Mouse (Mus musculus): ENCODE measurements around the gene Ifi214. TPM values are rescaled to one million over a fixed set of nuclear protein-coding genes. Genes with fewer than 3 reads are reported as not detected.
"Not testable (repeated sequence)": the region's sequence is repeated elsewhere in the genome, so short reads cannot be mapped to it uniquely, and the experiment has no call there.

Ifi214 gene
- polyA plus RNA-seq, 1 experiment from 2014 or later, result not detected

DNA sequence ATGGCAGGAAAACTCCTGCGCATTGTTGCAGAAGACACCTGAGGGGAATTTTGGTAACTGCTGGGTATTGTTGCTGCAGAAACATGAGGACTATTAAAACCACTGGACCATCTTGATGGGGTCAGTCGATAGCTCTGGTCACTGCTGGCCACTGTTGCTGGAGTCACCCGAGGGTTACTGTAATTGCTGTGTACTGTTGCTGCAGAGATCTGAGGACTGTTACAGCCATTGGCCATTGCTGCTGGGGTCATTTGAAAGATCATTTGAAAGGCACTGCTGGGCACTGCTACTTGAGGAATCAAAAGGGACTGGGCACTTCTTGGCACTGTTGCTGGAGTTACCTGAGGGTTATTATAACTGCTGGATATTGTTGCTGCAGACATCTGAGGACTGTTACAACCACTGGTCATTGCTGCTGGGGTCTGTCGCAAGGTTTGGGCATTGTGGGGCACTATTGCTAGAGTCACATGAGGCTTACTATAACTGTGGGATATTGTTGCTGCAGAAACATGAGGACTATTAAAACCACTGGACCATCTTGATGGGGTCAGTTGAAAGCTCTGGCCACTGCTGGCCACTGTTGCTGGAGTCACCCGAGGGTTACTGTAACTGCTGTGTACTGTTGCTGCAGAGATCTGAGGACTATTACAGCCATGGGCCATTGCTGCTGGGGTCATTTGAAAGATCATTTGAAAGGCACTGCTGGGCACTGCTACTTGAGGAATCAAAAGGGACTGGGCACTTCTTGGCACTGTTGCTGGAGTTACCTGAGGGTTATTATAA lies 55.2 kb downstream of the Ifi214 start:
- DNase-seq; H3K9ac ChIP-seq; H3K9me3 ChIP-seq (ENCODE audit: low read depth, low read length); H3K4me3 ChIP-seq (ENCODE audit: low read depth, low read length); ATAC-seq (ENCODE audit: insufficient read depth); H3K27me3 ChIP-seq (ENCODE audit: insufficient read depth, low read length); H3K36me3 ChIP-seq (ENCODE audit: insufficient read depth); H3K4me2 ChIP-seq; H3K27ac ChIP-seq (ENCODE audit: low read depth); H3K4me1 ChIP-seq (ENCODE audit: insufficient read depth): not testable (repeated sequence)
- WGBS, result 84% methylated on average over 5 of the region's 5 CpGs

Small RNAs within 50 kb of the gene (microRNA-seq; reads per million reads assigned to microRNA genes)
- gene Gm44481 (ENCODE audit: borderline number of aligned reads), result not detected

Other genes with a start within 250 kb of the Ifi214 start
- gene Ackr1, start 202.2 kb downstream of the Ifi214 start, polyA plus RNA-seq (2014; fragmentation: Nextera tagmentation; extraction: Ambion mirVana), result 0.54 and 0.81 TPM in 2 replicates
- 0.92 and 2.5 TPM in 2 replicates for gene Aim2, start 185.1 kb downstream of the Ifi214 start, polyA plus RNA-seq (2014; fragmentation: Nextera tagmentation; extraction: Ambion mirVana)
- 4.1 and 4.9 TPM in 2 replicates for gene Cadm3, start 168.3 kb downstream of the Ifi214 start, polyA plus RNA-seq (2014; fragmentation: Nextera tagmentation; extraction: Ambion mirVana)
- 0.17 and 0.18 TPM in 2 replicates for gene Ifi206, start 44.9 kb downstream of the Ifi214 start, polyA plus RNA-seq (2014; fragmentation: Nextera tagmentation; extraction: Ambion mirVana)
- gene Ifi213, start 63.3 kb upstream of the Ifi214 start, polyA plus RNA-seq (2014; fragmentation: Nextera tagmentation; extraction: Ambion mirVana), result not detected in 2 replicates
- 0.26 and 0.30 TPM in 2 replicates for gene Ifi209, start 95.0 kb upstream of the Ifi214 start, polyA plus RNA-seq (2014; fragmentation: Nextera tagmentation; extraction: Ambion mirVana)
- 0.05 and 0.16 TPM in 2 replicates for gene Ifi208, start 137.7 kb upstream of the Ifi214 start, polyA plus RNA-seq (2014; fragmentation: Nextera tagmentation; extraction: Ambion mirVana)
- gene Ifi207, start 205.8 kb upstream of the Ifi214 start, polyA plus RNA-seq (2014; fragmentation: Nextera tagmentation; extraction: Ambion mirVana), result 1.2 and 1.4 TPM in 2 replicates
- 1.2 and 2.0 TPM in 2 replicates for gene Ifi204, start 231.0 kb upstream of the Ifi214 start, polyA plus RNA-seq (2014; fragmentation: Nextera tagmentation; extraction: Ambion mirVana)